Mouse (Mus musculus): Measurements from ENCODE around the gene Cracr2b. TPM values are rescaled to one million over a fixed set of nuclear protein-coding genes. Genes with fewer than 3 reads are reported as not detected.

Cracr2b gene
- 0.06 and 0.12 TPM in 2 replicates for polyA plus RNA-seq (2012)

GRCm38 (mm10) chr7:141460391-141461113 lies at the start of gene Cracr2b:
Gene Cracr2b, plus strand, starts transcription at chr7:141461094.
- TF ChIP-seq GATA1 (IDR thresholded peaks at IDR 0.05; ENCODE audit: low read length) (no peak), TAL1 (IDR thresholded peaks at IDR 0.05; ENCODE audit: low read length) (no peak)
- Histone ChIP-seq H3K36me3 (ENCODE audit: control insufficient read depth) (peaks cover 16% of the 10 kb centered on the region), H3K4me3 (replicated peaks) (peak within 1 kb of the TSS; percentile 5), H3K27me3 (ENCODE audit: control insufficient read depth) (peaks cover 65% of the 10 kb centered on the region), H3K4me1 (ENCODE audit: control insufficient read depth) (peaks cover 34% of the 10 kb centered on the region), H3K9me3 (ENCODE audit: control insufficient read depth, low read length) (peaks cover 16% of the 10 kb centered on the region; the same call in 1 of the 2 replicates)

GRCm38 (mm10) chr7:141411667-141412066 lies 49.2 kb upstream of the Cracr2b start:
- Histone ChIP-seq H3K9me3 (ENCODE audit: control insufficient read depth, low read length) (peaks cover 7% of the 10 kb centered on the region), H3K36me3 (ENCODE audit: control insufficient read depth) (peaks cover 43% of the 10 kb centered on the region), H3K4me1 (ENCODE audit: control insufficient read depth) (peaks cover 46% of the 10 kb centered on the region), H3K4me3 (replicated peaks) (no peak overlapping the region), H3K27me3 (ENCODE audit: control insufficient read depth) (no peaks in the 10 kb centered on the region)
- TF ChIP-seq GATA1 (IDR thresholded peaks at IDR 0.05; ENCODE audit: low read length) (no peak), TAL1 (IDR thresholded peaks at IDR 0.05; ENCODE audit: low read length) (no peak)

DNA sequence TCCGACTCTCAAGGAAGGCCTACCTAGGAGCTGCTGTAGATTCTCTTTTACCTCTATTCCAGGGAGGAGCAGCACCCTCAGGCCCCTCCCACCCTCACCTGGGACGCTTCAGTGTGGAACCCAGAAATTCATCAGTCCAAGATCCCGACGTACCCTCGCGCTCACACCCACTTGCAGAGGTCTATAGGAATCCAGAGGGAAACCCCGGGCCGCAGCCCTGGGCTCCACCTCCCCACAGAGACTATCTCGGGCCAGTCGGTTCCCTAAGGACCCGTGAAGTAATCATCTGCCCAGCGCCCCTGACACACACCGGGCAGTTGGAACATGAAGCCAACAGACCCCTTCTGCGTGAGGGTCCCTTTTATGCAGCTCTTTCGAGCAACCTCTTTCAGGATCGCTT lies 47.6 kb upstream of the Cracr2b start:
- peaks cover 46% of the 10 kb centered on the region for H3K4me1 ChIP-seq (ENCODE audit: control insufficient read depth)

GRCm38 (mm10) chr7:141413809-141414584 lies 46.9 kb upstream of the Cracr2b start, which contains the start of gene Gatd1:
Gene Gatd1, minus strand, starts transcription at chr7:141414136.
- H3K4me1 ChIP-seq (ENCODE audit: control insufficient read depth) = peaks cover 40% of the 10 kb centered on the region
- TF ChIP-seq GATA1 (IDR thresholded peaks at IDR 0.05; ENCODE audit: low read length) = no peak
- TF ChIP-seq TAL1 (IDR thresholded peaks at IDR 0.05; ENCODE audit: low read length) = no peak
- peaks cover 27% of the 10 kb centered on the region for H3K36me3 ChIP-seq (ENCODE audit: control insufficient read depth)
- peak within 1 kb of the TSS; percentile 81 for H3K4me3 ChIP-seq (replicated peaks)
- H3K27me3 ChIP-seq (ENCODE audit: control insufficient read depth) = peaks cover 4% of the 10 kb centered on the region
- H3K9me3 ChIP-seq (ENCODE audit: control insufficient read depth, low read length) = no peaks in the 10 kb centered on the region

More for the DNA sequence above, 47.6 kb upstream of the Cracr2b start:
- H3K9me3 ChIP-seq (ENCODE audit: control insufficient read depth, low read length) = no peaks in the 10 kb centered on the region
- no peak for TF ChIP-seq TAL1 (IDR thresholded peaks at IDR 0.05; ENCODE audit: low read length)
- TF ChIP-seq GATA1 (IDR thresholded peaks at IDR 0.05; ENCODE audit: low read length) = no peak
- peak overlapping the region; percentile 81 for H3K4me3 ChIP-seq (replicated peaks)
- H3K36me3 ChIP-seq (ENCODE audit: control insufficient read depth) = peaks cover 34% of the 10 kb centered on the region
- no peaks in the 10 kb centered on the region; the same call in 1 of the 2 replicates for H3K27me3 ChIP-seq (ENCODE audit: control insufficient read depth)

DNA sequence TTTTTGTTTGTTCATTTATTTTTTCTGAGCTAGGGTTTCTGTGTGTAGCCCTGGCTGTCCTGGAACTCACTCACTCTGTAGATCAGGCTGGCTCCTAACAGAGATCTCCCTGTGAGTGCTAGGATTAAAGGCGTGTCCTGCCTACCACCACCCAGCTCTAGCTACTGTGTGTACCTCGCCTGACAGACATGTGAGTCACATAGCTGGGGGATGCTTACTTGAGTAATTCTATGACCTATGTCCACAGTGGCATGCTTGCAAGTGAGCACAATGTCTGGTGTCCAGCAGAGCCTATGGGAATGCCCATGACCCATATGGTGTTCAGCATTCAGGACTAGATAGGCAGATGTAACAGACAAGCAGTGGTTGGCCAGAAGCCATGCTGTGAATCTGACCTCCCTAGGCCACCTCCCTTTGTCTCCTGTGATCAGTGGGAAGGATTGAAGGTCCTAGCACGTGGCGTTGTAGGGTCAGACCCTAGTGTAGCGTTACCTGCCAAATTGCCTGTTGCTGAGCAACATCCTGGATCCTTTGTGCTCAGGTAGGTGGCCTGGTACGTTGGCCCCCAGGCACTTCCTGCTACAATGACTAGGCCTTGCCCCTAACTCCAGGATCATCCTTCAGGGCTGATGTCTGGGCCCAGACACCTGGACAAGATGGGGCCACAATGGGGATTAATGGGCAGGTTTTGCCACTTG lies 44.6 kb upstream of the Cracr2b start:
- Histone ChIP-seq H3K36me3 (ENCODE audit: control insufficient read depth) (peaks cover 7% of the 10 kb centered on the region), H3K4me1 (ENCODE audit: control insufficient read depth) (peaks cover 34% of the 10 kb centered on the region), H3K9me3 (ENCODE audit: control insufficient read depth, low read length) (no peaks in the 10 kb centered on the region), H3K27me3 (ENCODE audit: control insufficient read depth) (peaks cover 5% of the 10 kb centered on the region), H3K4me3 (replicated peaks) (no peak overlapping the region)
- no peak for TF ChIP-seq GATA1 (IDR thresholded peaks at IDR 0.05; ENCODE audit: low read length)
- TF ChIP-seq TAL1 (IDR thresholded peaks at IDR 0.05; ENCODE audit: low read length) = no peak

- TF ChIP-seq GATA1 (IDR thresholded peaks at IDR 0.05; ENCODE audit: low read length) (no peak), TAL1 (IDR thresholded peaks at IDR 0.05; ENCODE audit: low read length) (no peak)
- Histone ChIP-seq H3K36me3 (ENCODE audit: control insufficient read depth) (no peaks in the 10 kb centered on the region), H3K9me3 (ENCODE audit: control insufficient read depth, low read length) (no peaks in the 10 kb centered on the region), H3K4me3 (replicated peaks) (no peak overlapping the region), H3K4me1 (ENCODE audit: control insufficient read depth) (peaks cover 24% of the 10 kb centered on the region), H3K27me3 (ENCODE audit: control insufficient read depth) (peaks cover 5% of the 10 kb centered on the region)
Observed at GRCm38 (mm10) chr7:141417731-141418681, 42.9 kb upstream of the Cracr2b start.

DNA sequence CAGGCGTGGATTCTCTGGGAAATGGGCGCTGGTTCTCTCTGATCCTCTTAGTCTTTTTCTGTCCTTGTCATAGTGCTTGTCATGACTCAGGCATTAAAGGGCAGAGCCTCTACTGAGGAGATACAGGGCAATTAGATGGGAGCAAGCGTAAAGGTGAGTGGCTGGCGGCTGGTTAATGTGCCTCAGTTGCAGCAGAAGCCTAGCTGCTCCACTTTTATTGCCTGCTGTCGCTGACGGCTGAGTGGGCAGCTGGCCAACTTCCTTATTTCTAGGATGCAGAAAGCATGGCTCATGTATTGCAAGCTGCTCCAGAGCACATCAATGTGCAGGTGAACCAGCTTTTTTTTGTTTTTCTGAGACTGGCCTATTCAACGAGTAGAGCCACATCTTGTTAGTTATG lies 41.9 kb upstream of the Cracr2b start:
- Histone ChIP-seq H3K27me3 (ENCODE audit: control insufficient read depth) (peaks cover 12% of the 10 kb centered on the region), H3K36me3 (ENCODE audit: control insufficient read depth) (no peaks in the 10 kb centered on the region), H3K9me3 (ENCODE audit: control insufficient read depth, low read length) (no peaks in the 10 kb centered on the region), H3K4me1 (ENCODE audit: control insufficient read depth) (peaks cover 15% of the 10 kb centered on the region), H3K4me3 (replicated peaks) (no peak overlapping the region)
- TF ChIP-seq TAL1 (IDR thresholded peaks at IDR 0.05; ENCODE audit: low read length) = no peak
- TF ChIP-seq GATA1 (IDR thresholded peaks at IDR 0.05; ENCODE audit: low read length) = no peak

All from erythroblast, embryonic 14.5 days (primary cell).